Mouse (Mus musculus) bone marrow, adult 2 months (tissue): Measurements from ENCODE around the gene Slc51a. TPM values are rescaled to one million over a fixed set of nuclear protein-coding genes. Genes with fewer than 3 reads are reported as not detected.

Source experiments
- H3K27ac ChIP-seq: fragments of 200-500 bp; 2 replicates; pipeline ENCODE4 v1.5.1; 2012; ENCODE audit warnings: low read depth, mild to moderate bottlenecking, control low read depth, inconsistent platforms, low read length; ENCODE audit not compliant: control insufficient read depth, poor library complexity, insufficient read depth
- H3K4me1 ChIP-seq: fragments of 200-500 bp; 2 replicates; pipeline ENCODE4 v1.6.1; 2011; ENCODE audit warnings: low read length; ENCODE audit not compliant: control insufficient read depth, insufficient read depth
- H3K4me3 ChIP-seq: fragments of 200-500 bp; replicated peaks from 2 replicates; pipeline ENCODE3; 2011; ENCODE audit warnings: mild to moderate bottlenecking, low read depth, low read length, control low read depth; ENCODE audit not compliant: control insufficient read depth
- CTCF ChIP-seq: fragments of 200-500 bp; IDR thresholded peaks from 2 replicates; pipeline ENCODE4 v1.5.1; 2011; ENCODE audit warnings: low read length, control low read depth; ENCODE audit not compliant: control insufficient read depth, insufficient read depth
- POLR2A ChIP-seq: fragments of 200-500 bp; IDR thresholded peaks from 2 replicates; pipeline ENCODE4 v1.6.1; 2011; ENCODE audit warnings: low read depth, mild to moderate bottlenecking, control low read depth, low read length, borderline replicate concordance; ENCODE audit not compliant: control insufficient read depth
- WGBS: fragments of 180-500 bp; shearing (Covaris S2); methylation state at CpG from one replicate; pipeline ENCODE4 v1.1.7; 2018; 5-methylcytosine and 5-hydroxymethylcytosine counted together
- polyA plus RNA-seq: library from polyadenylated mRNA; stranded (reverse); fragments of >200 nt; gene quantifications from 2 replicates; pipeline ENCODE4 v1.2.4, GENCODE M21; 2011; ENCODE audit warnings: low replicate concordance; ENCODE audit not compliant: missing spikeins, insufficient read depth, insufficient read length

Gene Slc51a
- polyA plus RNA-seq, 1 experiment: not detected

DNA sequence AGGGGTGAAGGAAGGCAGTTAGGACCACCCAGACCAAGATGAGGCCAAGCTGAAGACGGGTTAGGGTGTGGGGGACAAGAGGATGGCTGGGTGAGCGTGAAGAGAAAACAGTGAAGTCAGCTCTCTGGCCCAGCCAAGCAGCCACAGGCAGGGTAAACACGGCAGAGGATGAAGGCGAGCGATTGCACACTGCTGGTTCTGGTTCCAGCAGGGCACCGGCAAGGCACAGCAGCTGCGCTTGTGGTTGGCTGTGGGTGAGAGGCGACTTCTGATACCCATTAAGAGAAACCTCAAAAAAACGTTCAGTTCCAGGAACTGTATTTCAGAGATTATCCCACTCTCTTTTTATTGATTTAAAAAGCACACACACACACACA lies 32.7 kb upstream of the Slc51a start:
- Histone ChIP-seq H3K4me3 (no peak overlapping the region), H3K27ac (peak overlapping the region; percentile 63), H3K4me1 (peaks cover 8% of the 10 kb centered on the region)
- WGBS: 4% methylated on average over 9 of the region's 9 CpGs
- TF ChIP-seq CTCF: no peak
- peak; percentile 68 for TF ChIP-seq POLR2A

DNA sequence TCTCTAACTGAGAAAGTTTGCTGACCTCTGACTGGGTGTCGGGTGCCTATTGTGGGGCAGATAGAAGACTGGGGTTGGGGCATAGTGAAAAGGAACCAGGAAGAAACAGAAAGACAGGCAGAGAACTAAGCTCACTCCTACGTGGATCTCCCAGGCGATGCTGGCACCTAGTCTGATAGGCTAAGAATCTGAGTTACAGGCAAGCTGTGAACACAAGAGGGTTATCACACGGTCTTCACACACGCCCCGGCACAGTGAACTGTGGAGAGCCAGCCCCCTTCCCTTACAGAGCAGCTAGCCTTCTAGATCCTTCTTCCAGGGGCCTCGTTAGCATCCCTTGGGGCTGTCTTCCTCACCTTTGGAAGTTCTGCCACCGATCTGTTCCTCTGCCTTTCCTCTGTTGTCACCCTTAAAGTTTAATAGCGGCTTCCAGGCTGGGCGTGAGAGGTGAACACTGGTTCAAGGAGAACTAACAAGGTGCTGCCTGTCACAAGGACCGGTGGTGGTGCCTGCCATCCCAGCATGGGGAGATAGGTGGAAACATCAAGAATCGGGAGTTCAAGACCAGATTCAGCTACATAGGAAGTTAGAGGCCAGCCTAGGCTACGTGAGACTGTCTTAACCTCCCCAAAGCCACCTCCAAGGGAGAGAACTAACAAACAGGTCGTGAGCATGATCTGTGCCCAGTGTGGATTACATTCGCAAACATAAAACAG lies 32.1 kb upstream of the Slc51a start:
- TF ChIP-seq CTCF (no peak; the same call in 1 of the 2 replicates), POLR2A (no peak)
- WGBS: 39% methylated on average over 15 of the region's 15 CpGs

DNA sequence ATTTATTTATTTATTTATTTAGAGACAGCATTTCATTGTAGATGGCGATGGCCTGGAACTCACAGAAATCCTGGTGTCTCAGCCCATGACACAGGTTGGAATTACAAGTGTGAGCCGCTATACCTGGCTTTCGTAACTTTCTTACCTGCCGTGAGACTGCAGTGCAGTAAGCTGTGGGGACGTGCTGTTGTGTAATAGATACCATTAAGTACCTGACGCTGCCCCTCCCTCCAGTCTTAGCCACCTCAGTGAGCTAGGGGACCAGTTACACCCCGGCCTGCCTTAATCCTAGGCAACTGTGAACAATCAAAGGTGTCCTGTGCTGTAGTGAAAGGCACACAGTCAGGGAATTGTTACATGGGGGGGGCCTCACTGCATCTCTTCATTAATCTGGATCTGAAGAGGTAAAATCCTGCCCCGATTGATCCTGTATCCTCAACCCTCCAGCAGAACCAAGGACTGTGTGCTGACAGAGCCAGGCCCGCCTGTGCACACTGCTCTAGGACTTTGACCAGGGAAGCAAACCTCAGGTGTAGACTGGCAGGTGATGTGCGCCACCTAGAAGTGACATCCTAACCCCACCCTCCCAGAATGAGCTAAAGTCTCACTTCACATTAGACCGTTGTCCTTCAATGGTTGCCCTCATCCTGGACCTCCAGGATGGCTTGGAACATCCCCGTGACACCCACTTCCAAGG lies 30.3 kb upstream of the Slc51a start:
- no peak overlapping the region for H3K4me3 ChIP-seq
- TF ChIP-seq CTCF (no peak), POLR2A (no peak)
- WGBS: 79% methylated on average over 12 of the region's 12 CpGs
- H3K4me1 ChIP-seq: peaks cover 7% of the 10 kb centered on the region; the same call in 1 of the 2 replicates
- no peak overlapping the region for H3K27ac ChIP-seq

More for the DNA sequence above, 32.1 kb upstream of the Slc51a start:
- Histone ChIP-seq H3K27ac (peak overlapping the region; percentile 63), H3K4me1 (peaks cover 8% of the 10 kb centered on the region), H3K4me3 (no peak overlapping the region)

DNA sequence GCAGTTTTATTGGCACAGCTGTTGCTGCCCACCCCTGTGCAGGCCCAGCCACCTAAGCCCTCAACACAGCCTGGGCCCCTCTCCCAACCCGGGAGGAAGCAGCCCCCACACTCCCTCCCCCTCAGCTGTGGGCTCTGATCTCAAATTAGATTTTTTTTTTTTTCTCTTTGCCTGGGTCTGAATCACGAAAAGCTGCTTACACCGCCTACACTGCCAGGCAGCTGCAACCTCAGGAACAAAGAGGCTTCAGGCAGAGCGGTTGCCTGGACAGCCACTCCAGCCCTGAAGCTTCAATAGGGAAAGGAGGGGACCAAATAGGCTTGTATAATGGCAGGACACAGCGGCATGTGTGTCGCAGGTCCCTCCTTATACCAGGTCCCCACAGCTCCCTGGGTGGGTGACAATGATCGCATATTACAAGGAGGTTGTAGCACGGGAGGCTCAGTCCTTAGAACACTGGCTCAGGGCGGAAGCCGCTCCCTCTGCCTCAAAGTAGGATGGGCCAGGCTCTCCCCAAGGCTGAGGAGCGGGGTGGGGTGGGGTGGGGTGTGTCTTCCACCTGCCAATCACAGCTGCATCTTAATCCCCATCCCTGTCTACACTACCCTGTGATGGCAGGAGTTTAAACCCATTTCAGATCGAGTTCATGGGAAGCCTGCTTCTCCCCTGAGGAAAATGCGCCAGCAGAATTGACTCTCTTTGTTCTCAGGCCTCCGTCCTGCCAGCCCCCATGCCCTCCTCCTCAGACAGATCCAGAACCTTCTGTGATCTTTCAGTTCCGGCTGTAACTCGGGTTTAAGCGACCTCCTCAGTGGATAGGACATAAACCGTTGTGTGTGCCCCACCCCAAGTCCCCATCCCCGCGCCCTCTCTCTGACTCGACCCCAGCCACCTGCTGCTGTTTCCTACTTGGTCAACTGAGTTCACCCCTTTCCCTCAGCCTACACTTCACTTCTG lies 28.6 kb upstream of the Slc51a start:
- WGBS: 30% methylated on average over 21 of the region's 21 CpGs
- peaks cover 9% of the 10 kb centered on the region; the same call in 1 of the 2 replicates for H3K4me1 ChIP-seq
- H3K27ac ChIP-seq: peak overlapping the region; percentile 87
- no peak overlapping the region for H3K4me3 ChIP-seq
- TF ChIP-seq POLR2A (no peak), CTCF (no peak)

DNA sequence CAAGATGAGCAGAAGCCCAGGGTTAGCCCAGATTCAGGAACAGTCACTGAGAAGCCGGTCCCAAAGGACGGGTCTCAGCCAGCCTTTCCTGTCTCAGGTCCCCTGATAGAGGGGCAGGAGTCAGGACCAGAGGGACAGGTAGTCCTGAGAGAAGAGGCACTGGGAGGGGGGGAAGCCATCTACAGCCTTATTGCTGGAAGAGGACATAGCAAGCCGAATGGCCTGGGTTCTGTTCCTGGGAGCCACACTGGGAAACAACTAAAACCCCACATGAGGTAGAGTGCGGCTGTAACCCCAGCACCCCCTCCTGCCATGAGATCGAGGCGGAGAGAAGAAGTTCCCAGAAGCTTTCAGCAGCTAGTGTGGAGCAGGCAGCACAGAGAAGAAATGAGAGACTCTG lies 26.3 kb upstream of the Slc51a start:
- 95% methylated on average over 6 of the region's 6 CpGs for WGBS
- TF ChIP-seq POLR2A (no peak), CTCF (no peak)
- Histone ChIP-seq H3K4me1 (peaks cover 9% of the 10 kb centered on the region), H3K4me3 (no peak overlapping the region), H3K27ac (no peak overlapping the region)

DNA sequence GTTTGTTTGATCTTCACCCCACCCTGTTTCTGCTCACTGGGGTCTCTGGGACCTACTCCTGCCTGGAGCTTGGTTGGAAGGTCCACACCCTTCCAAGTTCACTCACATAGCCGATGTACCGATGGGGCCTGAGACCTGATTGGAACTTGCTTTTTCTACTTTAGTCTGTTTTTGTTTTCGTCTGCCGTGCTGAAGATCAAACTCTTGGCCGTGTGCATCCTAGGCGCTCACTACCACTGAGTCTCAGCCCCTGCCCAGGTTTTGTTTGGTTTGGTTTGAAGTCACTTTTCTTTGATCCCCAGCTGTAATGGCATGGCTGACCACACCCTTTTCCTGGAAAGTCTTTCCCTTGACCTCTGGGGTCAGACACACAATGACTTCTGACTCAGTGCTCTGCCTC lies 25.7 kb upstream of the Slc51a start:
- Histone ChIP-seq H3K4me3 (no peak overlapping the region), H3K4me1 (peaks cover 9% of the 10 kb centered on the region), H3K27ac (no peak overlapping the region)
- TF ChIP-seq CTCF (no peak), POLR2A (no peak)
- 95% methylated on average over 6 of the region's 6 CpGs for WGBS

DNA sequence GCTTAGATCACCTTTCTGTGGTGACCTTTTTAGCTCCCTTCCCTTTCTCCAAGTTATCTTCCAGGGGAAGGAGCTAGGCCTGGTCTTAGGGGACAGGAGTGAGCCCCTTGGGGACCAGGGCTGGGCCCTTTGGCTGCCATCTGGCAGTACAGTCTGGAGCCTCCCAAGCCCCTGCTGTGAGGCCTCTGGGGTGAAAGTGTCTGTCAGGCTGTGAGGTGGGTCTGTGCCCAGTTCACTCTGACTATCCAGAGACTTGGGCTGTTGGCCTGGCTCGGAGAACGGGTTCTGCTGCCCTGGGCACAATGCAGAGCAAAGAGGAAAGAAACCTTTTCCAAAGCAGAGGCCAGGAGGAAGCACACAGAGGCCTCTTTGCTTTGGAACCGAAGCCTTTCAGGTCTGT lies 25.2 kb upstream of the Slc51a start:
- WGBS: 87% methylated on average over 3 of the region's 3 CpGs
- no peak for TF ChIP-seq POLR2A
- TF ChIP-seq CTCF: no peak
- peaks cover 9% of the 10 kb centered on the region for H3K4me1 ChIP-seq
- no peak overlapping the region for H3K4me3 ChIP-seq
- H3K27ac ChIP-seq: no peak overlapping the region; the same call in 1 of the 2 replicates
